Mouse (Mus musculus) stomach, embryonic 15.5 days (tissue): ENCODE measurements around the gene Galnt13. TPM values are rescaled to one million over a fixed set of nuclear protein-coding genes. Genes with fewer than 3 reads are reported as not detected.
"Not testable (repeated sequence)": the region's sequence is repeated elsewhere in the genome, so short reads cannot be mapped to it uniquely, and the experiment has no call there.

Experiments used
- ATAC-seq: fragments of 200-750 bp; cut with Nextera tagmentation; 2 replicates; pipeline ENCODE4 v1.8.0; 2017; ENCODE audit warnings: low read depth, moderate number of reproducible peaks, moderate TSS enrichment; ENCODE audit not compliant: insufficient read depth, low FRiP score
- H3K27ac ChIP-seq: fragments of 300-500 bp; sonication (generic); 2 replicates; pipeline ENCODE4 v1.5.1; 2015; ENCODE audit warnings: mild to moderate bottlenecking, inconsistent platforms
- H3K27me3 ChIP-seq: fragments of 300-500 bp; sonication (generic); replicated peaks from 2 replicates; pipeline ENCODE4 v1.6.1; 2015; ENCODE audit warnings: inconsistent platforms
- H3K36me3 ChIP-seq: fragments of 300-500 bp; sonication (generic); 2 replicates; pipeline ENCODE4 v1.6.1; 2015; ENCODE audit warnings: inconsistent platforms
- H3K4me1 ChIP-seq: fragments of 300-500 bp; sonication (generic); 2 replicates; pipeline ENCODE4 v1.6.1; 2015; ENCODE audit warnings: inconsistent platforms
- H3K4me2 ChIP-seq: fragments of 300-500 bp; sonication (generic); 2 replicates; pipeline ENCODE4 v1.6.1; 2015; ENCODE audit warnings: mild to moderate bottlenecking, inconsistent platforms
- H3K4me3 ChIP-seq: fragments of 300-500 bp; sonication (generic); replicated peaks from 2 replicates; pipeline ENCODE4 v1.5.1; 2015; ENCODE audit warnings: inconsistent platforms
- H3K9ac ChIP-seq: fragments of 300-500 bp; sonication (generic); 2 replicates; pipeline ENCODE4 v1.6.1; 2015; ENCODE audit warnings: inconsistent platforms
- H3K9me3 ChIP-seq: fragments of 300-500 bp; sonication (generic); 2 replicates; pipeline ENCODE4 v1.6.1; 2016; ENCODE audit warnings: inconsistent platforms
- WGBS: fragments of 180-500 bp; shearing (Covaris S2); methylation state at CpG from one replicate; pipeline ENCODE4 v1.1.7; 2015; 5-methylcytosine and 5-hydroxymethylcytosine counted together
- polyA plus RNA-seq: library from polyadenylated mRNA; unstranded; fragments of >200 nt; fragmentation: Nextera tagmentation; extraction: Ambion mirVana; gene quantifications from 2 replicates; pipeline ENCODE4 v1.2.1, GENCODE M21; 2015

Gene Galnt13
- polyA plus RNA-seq, 1 experiment from 2014 or later = 0.92 TPM

DNA sequence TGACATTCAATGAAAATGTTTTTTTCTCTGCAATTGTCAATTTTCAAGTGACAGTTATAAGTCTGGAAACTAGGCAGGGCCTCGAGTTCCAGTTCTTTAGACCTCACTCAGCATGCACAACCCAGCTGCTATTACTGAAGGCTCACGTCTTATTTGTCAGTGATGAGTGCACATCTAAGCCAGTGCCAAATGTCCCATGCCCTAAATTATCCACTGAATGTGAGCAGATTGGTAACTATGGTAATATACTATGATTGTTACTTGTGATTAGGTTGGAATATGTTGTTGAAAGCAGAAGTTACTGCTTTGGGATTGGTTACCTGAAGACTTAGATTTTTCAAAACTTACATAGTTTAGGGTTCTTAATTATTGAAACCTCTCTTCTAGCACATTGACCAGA lies 131.1 kb downstream of the Galnt13 start:
- no peak overlapping the region for H3K27ac ChIP-seq
- 64% methylated on average over 2 of the region's 2 CpGs for WGBS

DNA sequence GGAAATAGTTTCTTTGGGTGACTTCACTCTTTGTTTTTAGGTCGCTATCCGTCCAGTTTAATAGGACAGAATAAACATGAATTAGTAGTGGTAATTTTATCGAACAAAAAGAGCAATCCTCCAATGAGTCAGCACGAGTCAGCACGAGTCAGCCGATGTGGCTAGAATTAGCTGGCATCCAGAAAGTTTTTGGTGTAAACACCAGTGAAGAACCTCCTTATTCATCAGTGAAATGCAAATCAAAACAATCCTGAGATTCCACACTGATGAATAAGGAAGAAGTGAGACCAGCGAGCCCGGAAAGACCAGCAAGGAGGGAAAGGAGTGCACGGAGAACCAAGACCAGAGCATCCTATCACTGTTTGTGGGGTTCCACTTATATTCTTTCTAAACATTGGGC lies 131.5 kb downstream of the Galnt13 start:
- H3K9ac ChIP-seq = no peak overlapping the region
- H3K27me3 ChIP-seq = no peaks in the 10 kb centered on the region
- no peak overlapping the region for H3K27ac ChIP-seq
- ATAC-seq = no peak
- H3K9me3 ChIP-seq = no peaks in the 10 kb centered on the region
- H3K4me2 ChIP-seq = no peak overlapping the region
- 82% methylated on average over 9 of the region's 9 CpGs for WGBS
- H3K4me1 ChIP-seq = no peaks in the 10 kb centered on the region
- H3K4me3 ChIP-seq = no peak overlapping the region
- H3K36me3 ChIP-seq = no peaks in the 10 kb centered on the region

More for the DNA sequence above, 131.1 kb downstream of the Galnt13 start:
- Histone ChIP-seq H3K4me1 (no peaks in the 10 kb centered on the region), H3K4me3 (no peak overlapping the region), H3K9me3 (no peaks in the 10 kb centered on the region), H3K27me3 (no peaks in the 10 kb centered on the region), H3K4me2 (no peak overlapping the region), H3K9ac (no peak overlapping the region), H3K36me3 (no peaks in the 10 kb centered on the region)
- ATAC-seq = no peak

DNA sequence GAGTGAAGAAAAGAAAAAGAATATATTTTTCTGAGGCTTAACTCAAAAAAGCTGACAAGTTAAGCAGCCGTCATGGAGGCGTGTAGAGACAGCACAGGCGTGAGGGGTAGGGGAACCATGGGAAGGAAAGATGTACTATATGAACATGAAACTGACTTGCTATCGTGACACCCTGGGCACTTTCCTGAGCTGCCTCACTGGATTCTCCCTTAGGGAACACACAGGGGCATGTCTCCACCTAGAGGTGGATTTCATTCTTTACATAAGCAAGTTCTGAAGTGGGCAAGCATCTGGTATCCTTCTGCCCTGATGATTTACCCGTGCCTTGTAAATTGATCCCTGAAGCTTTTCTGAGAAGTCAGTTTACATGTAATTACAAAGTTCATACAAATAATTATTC lies 277.7 kb downstream of the Galnt13 start:
- H3K4me2 ChIP-seq, ATAC-seq: not testable (repeated sequence)
- no CpG with 5 or more reads among the region's 5 CpGs for WGBS

DNA sequence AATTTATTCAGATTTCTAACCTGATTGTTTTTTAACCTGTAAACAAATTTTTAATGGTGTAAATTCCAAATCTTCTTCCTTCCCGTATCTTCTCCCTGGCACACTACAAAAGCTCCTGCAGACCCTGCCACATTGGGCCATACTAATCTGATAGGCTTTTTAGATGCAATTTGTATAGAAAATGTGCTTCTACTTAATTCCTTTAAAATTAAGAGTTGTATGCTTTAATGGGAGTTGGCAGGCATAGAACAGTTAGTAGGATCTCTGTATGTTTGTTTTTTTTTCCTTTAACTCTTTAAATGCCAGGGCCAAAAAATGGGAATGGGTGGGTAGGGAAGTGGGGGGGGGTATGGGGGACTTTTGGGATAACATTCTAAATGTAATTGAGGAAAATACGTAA lies 315.1 kb downstream of the Galnt13 start:
- Histone ChIP-seq H3K4me2 (no peak overlapping the region), H3K9ac (no peak overlapping the region), H3K9me3 (no peaks in the 10 kb centered on the region), H3K4me1 (no peaks in the 10 kb centered on the region), H3K27ac (no peak overlapping the region), H3K36me3 (no peaks in the 10 kb centered on the region), H3K27me3 (no peaks in the 10 kb centered on the region), H3K4me3 (no peak overlapping the region)
- no peak for ATAC-seq
- 79% methylated on average over 2 of the region's 2 CpGs for WGBS

More for the DNA sequence above, 277.7 kb downstream of the Galnt13 start:
- H3K4me1 ChIP-seq, H3K27ac ChIP-seq, H3K9me3 ChIP-seq, H3K4me3 ChIP-seq, H3K36me3 ChIP-seq, H3K9ac ChIP-seq, H3K27me3 ChIP-seq: not testable (repeated sequence)

GRCm38 (mm10) chr2:54759781-54760180 lies 323.7 kb downstream of the Galnt13 start:
- H3K36me3 ChIP-seq = no peaks in the 10 kb centered on the region
- H3K27me3 ChIP-seq = no peaks in the 10 kb centered on the region
- no peaks in the 10 kb centered on the region for H3K4me1 ChIP-seq
- H3K9ac ChIP-seq = no peak overlapping the region
- no peaks in the 10 kb centered on the region for H3K9me3 ChIP-seq
- ATAC-seq = no peak
- 38% methylated on average over 4 of the region's 4 CpGs for WGBS
- no peak overlapping the region for H3K4me2 ChIP-seq
- H3K27ac ChIP-seq = no peak overlapping the region
- H3K4me3 ChIP-seq = no peak overlapping the region

DNA sequence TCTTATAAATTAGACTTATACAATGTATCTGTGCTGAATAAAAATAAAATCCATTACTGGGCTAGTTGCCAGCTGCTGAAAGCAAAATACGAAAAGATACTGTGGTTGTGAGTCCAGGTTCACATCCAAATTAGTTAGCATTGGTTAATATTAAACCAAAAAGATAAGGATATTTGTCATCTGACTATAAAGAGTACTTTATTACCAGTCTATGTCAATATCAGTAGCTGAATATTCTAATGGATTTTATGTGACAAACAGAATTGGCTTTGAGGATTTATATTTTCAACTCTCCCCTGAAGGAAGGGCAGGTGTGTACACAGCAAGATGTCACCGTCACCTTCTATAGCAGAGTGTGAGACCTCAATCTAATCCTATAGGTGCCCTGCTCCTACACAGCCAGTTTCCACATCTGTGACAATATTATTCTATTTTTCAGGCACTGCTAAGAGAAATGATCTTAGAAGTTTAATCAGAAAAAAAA lies 342.7 kb downstream of the Galnt13 start:
- H3K27me3 ChIP-seq = no peaks in the 10 kb centered on the region
- no peak overlapping the region for H3K27ac ChIP-seq
- no peak overlapping the region for H3K4me3 ChIP-seq
- WGBS = 58% methylated on average over 2 of the region's 2 CpGs
- H3K9me3 ChIP-seq = no peaks in the 10 kb centered on the region
- H3K4me2 ChIP-seq = no peak overlapping the region
- H3K9ac ChIP-seq = no peak overlapping the region
- no peaks in the 10 kb centered on the region for H3K4me1 ChIP-seq
- 0 out of 2 replicates have a peak, but pooled peaks have one; percentile 22 for ATAC-seq
- no peaks in the 10 kb centered on the region for H3K36me3 ChIP-seq

GRCm38 (mm10) chr2:54813670-54814256 lies 377.6 kb downstream of the Galnt13 start:
- H3K27me3 ChIP-seq = no peaks in the 10 kb centered on the region
- no peak overlapping the region for H3K9ac ChIP-seq
- no peak for ATAC-seq
- H3K36me3 ChIP-seq = no peaks in the 10 kb centered on the region
- no peak overlapping the region for H3K4me3 ChIP-seq
- H3K27ac ChIP-seq = no peak overlapping the region
- no peak overlapping the region for H3K4me2 ChIP-seq
- WGBS = 80% methylated on average over 2 of the region's 2 CpGs
- no peaks in the 10 kb centered on the region for H3K4me1 ChIP-seq
- H3K9me3 ChIP-seq = no peaks in the 10 kb centered on the region

DNA sequence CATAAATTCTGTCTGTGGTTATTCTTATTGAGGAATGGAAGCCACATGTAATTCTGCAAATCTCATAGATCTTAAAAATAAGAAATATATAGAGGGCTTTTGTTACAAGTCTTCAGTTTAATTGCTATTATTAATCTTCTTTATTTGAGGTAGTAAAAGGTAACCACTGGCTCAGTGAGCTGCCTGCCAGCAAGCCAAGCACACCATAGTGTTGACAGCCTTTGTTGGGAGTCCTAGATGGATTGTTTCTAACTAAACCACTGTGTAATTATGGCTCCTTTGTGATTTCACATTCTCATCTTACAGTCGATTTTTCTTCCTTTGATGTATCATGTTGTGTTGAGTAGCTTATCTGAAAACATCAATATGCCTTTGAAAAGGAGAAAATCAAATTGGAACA lies 405.1 kb downstream of the Galnt13 start:
- WGBS = 36% methylated on average over 1 of the region's 1 CpGs
- H3K27ac ChIP-seq = no peak overlapping the region
- H3K27me3 ChIP-seq = no peaks in the 10 kb centered on the region
- no peak for ATAC-seq
- H3K9me3 ChIP-seq = no peaks in the 10 kb centered on the region
- no peak overlapping the region for H3K9ac ChIP-seq
- H3K36me3 ChIP-seq = no peaks in the 10 kb centered on the region
- no peak overlapping the region for H3K4me3 ChIP-seq
- H3K4me2 ChIP-seq = no peak overlapping the region
- no peaks in the 10 kb centered on the region for H3K4me1 ChIP-seq

- 83% methylated on average over 7 of the region's 7 CpGs for WGBS
- Histone ChIP-seq H3K27ac (no peak overlapping the region), H3K4me2 (no peak overlapping the region), H3K4me1 (no peaks in the 10 kb centered on the region), H3K4me3 (no peak overlapping the region), H3K27me3 (no peaks in the 10 kb centered on the region), H3K36me3 (no peaks in the 10 kb centered on the region), H3K9me3 (no peaks in the 10 kb centered on the region), H3K9ac (no peak overlapping the region)
- ATAC-seq = no peak
These were observed 470.4 kb downstream of the Galnt13 start for GRCm38 (mm10) chr2:54906282-54907060.

DNA sequence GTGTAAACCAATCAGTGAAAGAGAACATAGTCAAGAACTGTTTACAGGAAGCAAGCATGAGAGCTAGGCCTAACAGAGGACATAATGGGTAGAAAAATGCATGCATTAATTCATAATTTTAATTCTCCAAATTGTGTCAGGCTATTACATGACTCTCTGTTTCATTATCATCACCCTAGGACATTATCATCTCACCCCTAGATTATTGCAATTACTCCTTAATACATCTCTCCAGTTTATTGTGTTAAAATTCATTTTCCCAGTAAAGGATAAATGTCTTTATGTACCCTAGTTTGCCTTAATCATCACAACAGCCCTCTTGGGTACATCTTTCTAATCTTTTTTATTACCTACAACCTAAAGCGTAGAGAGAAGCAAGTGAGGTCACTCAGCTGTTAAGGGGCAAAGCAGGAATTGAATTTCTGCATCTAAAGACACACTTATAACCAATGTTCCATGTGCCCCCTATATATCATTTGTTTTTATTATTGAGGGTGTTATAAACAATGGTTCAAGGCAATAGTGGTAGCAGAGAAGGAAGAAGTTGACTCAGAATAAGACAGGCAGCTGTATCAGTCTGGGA lies 479.1 kb downstream of the Galnt13 start:
- H3K27ac ChIP-seq = no peak overlapping the region
- ATAC-seq = no peak
- no peaks in the 10 kb centered on the region for H3K27me3 ChIP-seq
- no peak overlapping the region for H3K4me2 ChIP-seq
- H3K36me3 ChIP-seq = no peaks in the 10 kb centered on the region
- H3K4me3 ChIP-seq = no peak overlapping the region
- WGBS = 73% methylated on average over 1 of the region's 1 CpGs
- H3K9me3 ChIP-seq = no peaks in the 10 kb centered on the region
- H3K9ac ChIP-seq = no peak overlapping the region
- H3K4me1 ChIP-seq = no peaks in the 10 kb centered on the region

DNA sequence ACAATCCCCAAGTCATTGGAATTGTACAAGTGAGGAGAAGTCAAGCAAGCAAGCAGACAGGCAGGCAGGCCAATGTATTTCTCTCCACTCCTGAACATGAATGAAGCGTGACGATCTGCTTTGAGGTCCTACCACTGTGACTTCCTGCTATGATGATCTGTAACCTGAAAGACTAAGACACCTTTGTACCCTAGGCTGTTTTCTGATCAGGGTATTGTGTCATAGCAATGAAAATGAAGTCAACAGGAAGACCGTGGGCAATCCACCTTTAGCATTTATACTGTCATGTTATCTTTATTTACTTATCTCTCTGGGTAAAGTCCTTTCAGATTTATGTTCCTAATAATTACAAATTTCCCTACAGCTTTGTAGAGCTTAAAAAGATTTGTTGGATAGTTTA lies 500.3 kb downstream of the Galnt13 start:
- Histone ChIP-seq H3K9ac (no peak overlapping the region), H3K9me3 (no peaks in the 10 kb centered on the region), H3K36me3 (no peaks in the 10 kb centered on the region), H3K4me3 (no peak overlapping the region), H3K27ac (no peak overlapping the region), H3K4me1 (no peaks in the 10 kb centered on the region), H3K27me3 (no peaks in the 10 kb centered on the region), H3K4me2 (no peak overlapping the region)
- WGBS = 86% methylated on average over 3 of the region's 3 CpGs
- no peak for ATAC-seq

GRCm38 (mm10) chr2:54937306-54937705 lies 501.2 kb downstream of the Galnt13 start:
- Histone ChIP-seq H3K9me3 (no peaks in the 10 kb centered on the region), H3K4me1 (no peaks in the 10 kb centered on the region), H3K4me2 (no peak overlapping the region), H3K4me3 (no peak overlapping the region), H3K9ac (no peak overlapping the region), H3K27me3 (no peaks in the 10 kb centered on the region), H3K27ac (no peak overlapping the region), H3K36me3 (no peaks in the 10 kb centered on the region)
- ATAC-seq = no peak
